Mouse (Mus musculus): ENCODE measurements around the gene Bglap. TPM values are rescaled to one million over a fixed set of nuclear protein-coding genes. Genes with fewer than 3 reads are reported as not detected.
A peak's percentile ranks its signal among the peaks of the same experiment; 100 is the strongest.

The Bglap gene
- total RNA-seq, 4 experiments from 2014 or later = not detected

GRCm38 (mm10) chr3:88350732-88351131, 33.5 kb downstream of the Bglap start:
- no peak for DNase-seq (ENCODE audit: low spot score)

- no peak for DNase-seq (ENCODE audit: low spot score)
Observed at GRCm38 (mm10) chr3:88339006-88339405, 45.3 kb downstream of the Bglap start.

- no peak for DNase-seq (ENCODE audit: low spot score)
Observed at GRCm38 (mm10) chr3:88338316-88338715, 45.9 kb downstream of the Bglap start.

- DNase-seq (ENCODE audit: low spot score) = no peak
Observed at GRCm38 (mm10) chr3:88337367-88338020, 46.8 kb downstream of the Bglap start.

GRCm38 (mm10) chr3:88336058-88337013, 47.9 kb downstream of the Bglap start, which contains the start of the genes Tmem79 and Smg5:
Gene Tmem79, minus strand, starts transcription at chr3:88336148.
Gene Smg5, plus strand, starts transcription at chr3:88336260.
- peak; percentile 96 for DNase-seq (ENCODE audit: low spot score)

- DNase-seq (ENCODE audit: low spot score) = peak; percentile 26
Observed at GRCm38 (mm10) chr3:88335436-88336053, 48.7 kb downstream of the Bglap start.

GRCm38 (mm10) chr3:88334902-88335435, 49.3 kb downstream of the Bglap start:
- DNase-seq (ENCODE audit: low spot score) = no peak

- no peak for DNase-seq (ENCODE audit: low spot score)
Observed at GRCm38 (mm10) chr3:88334029-88334658, 50.1 kb downstream of the Bglap start.

Other genes starting within 250 kb of the Bglap start
- gene Mef2d, start 242.1 kb downstream of the Bglap start, total RNA-seq (2022) = 100 to 1,000 TPM; 125 to 139 (median 131) TPM
- gene Rhbg, start 129.8 kb downstream of the Bglap start, total RNA-seq (2022) = not detected
- gene Gm38392, start 97.3 kb downstream of the Bglap start, total RNA-seq (2022) = under 1 TPM in 3 of 4 experiments, not detected in 1; 0.25 to 0.44 (median 0.29) TPM
- 10 to 100 TPM in 1 of 4 experiments, 1 to 10 TPM in 3; 5.6 to 12.0 (median 7.5) TPM for gene Tsacc, start 87.5 kb downstream of the Bglap start, total RNA-seq (2022)
- gene Cct3, start 87.3 kb downstream of the Bglap start, total RNA-seq (2022) = 100 to 1,000 TPM; 146 to 187 (median 164) TPM
- gene Glmp, start 59.4 kb downstream of the Bglap start, total RNA-seq (2022) = 10 to 100 TPM; 74.5 to 85.8 (median 82.1) TPM
- gene Tmem79, start 48.3 kb downstream of the Bglap start, total RNA-seq (2022) = 1 to 10 TPM; 1.6 to 4.0 (median 2.0) TPM
- gene Smg5, start 48.2 kb downstream of the Bglap start, total RNA-seq (2022) = 10 to 100 TPM; 42.6 to 57.6 (median 56.5) TPM
- gene Paqr6, start 19.9 kb downstream of the Bglap start, total RNA-seq (2022) = under 1 TPM in 3 of 4 experiments, not detected in 1; 0.53 to 0.85 (median 0.69) TPM
- gene Bglap3, start 11.7 kb downstream of the Bglap start, total RNA-seq (2022) = not detected
- not detected for gene Bglap2, start 5.8 kb downstream of the Bglap start, total RNA-seq (2022)
- gene Pmf1, start 25.9 kb upstream of the Bglap start, total RNA-seq (2022) = 10 to 100 TPM; 16.2 to 19.9 (median 16.7) TPM
- gene Slc25a44, start 40.7 kb upstream of the Bglap start, total RNA-seq (2022) = 10 to 100 TPM; 13.1 to 14.7 (median 14.1) TPM
- 1 to 10 TPM; 2.6 to 4.7 (median 3.8) TPM for gene Sema4a, start 76.7 kb upstream of the Bglap start, total RNA-seq (2022)
- gene Lmna, start 125.5 kb upstream of the Bglap start, total RNA-seq (2022) = 100 to 1,000 TPM; 112 to 127 (median 118) TPM
- under 1 TPM; 0.28 to 0.44 (median 0.33) TPM for gene Mex3a, start 147.9 kb upstream of the Bglap start, total RNA-seq (2022)
- not detected for gene Rab25, start 163.8 kb upstream of the Bglap start, total RNA-seq (2022)
- gene Lamtor2, start 168.6 kb upstream of the Bglap start, total RNA-seq (2022) = 100 to 1,000 TPM; 104 to 116 (median 107) TPM
- gene Ubqln4, start 169.3 kb upstream of the Bglap start, total RNA-seq (2022) = 10 to 100 TPM; 68.8 to 90.5 (median 77.6) TPM
- 10 to 100 TPM; 60.4 to 67.0 (median 64.4) TPM for gene Ssr2, start 191.4 kb upstream of the Bglap start, total RNA-seq (2022)
- 10 to 100 TPM; 38.8 to 45.9 (median 41.4) TPM for gene Arhgef2, start 221.5 kb upstream of the Bglap start, total RNA-seq (2022)